Mouse (Mus musculus) liver, postnatal 0 days (tissue): ENCODE measurements around the gene BC030870. TPM values are rescaled to one million over a fixed set of nuclear protein-coding genes. Genes with fewer than 3 reads are reported as not detected.

Experiments used
- ATAC-seq: fragments of 200-750 bp; cut with Nextera tagmentation; 2 replicates; pipeline ENCODE4 v1.8.0; 2017; ENCODE audit warnings: mild to moderate bottlenecking, moderate library complexity
- DNase-seq: peaks from one replicate; pipeline ENCODE4 v3.0.0-alpha.2; 2016
- H3K27ac ChIP-seq: fragments of 300-500 bp; sonication (generic); 2 replicates; pipeline ENCODE4 v1.5.1; 2014; ENCODE audit warnings: antibody characterized with exemption, moderate library complexity, mild to moderate bottlenecking, low read depth
- H3K27me3 ChIP-seq: fragments of 300-500 bp; sonication (generic); 2 replicates; pipeline ENCODE4 v1.6.1; 2014; ENCODE audit warnings: low read length, control low read depth, mixed read lengths; ENCODE audit not compliant: insufficient read depth
- H3K36me3 ChIP-seq: fragments of 300-500 bp; sonication (generic); replicated peaks from 2 replicates; pipeline ENCODE4 v1.6.1; 2014; ENCODE audit warnings: mild to moderate bottlenecking, control low read depth, low read length, moderate library complexity, mixed read lengths; ENCODE audit not compliant: insufficient read depth
- H3K4me1 ChIP-seq: fragments of 300-500 bp; sonication (generic); 2 replicates; pipeline ENCODE4 v1.6.1; 2014; ENCODE audit warnings: antibody characterized with exemption, mild to moderate bottlenecking, control low read depth; ENCODE audit not compliant: insufficient read depth
- H3K4me2 ChIP-seq: fragments of 300-500 bp; sonication (generic); 2 replicates; pipeline ENCODE4 v1.6.1; 2014; ENCODE audit warnings: low read depth, mild to moderate bottlenecking, low read length, moderate library complexity, mixed read lengths
- H3K4me3 ChIP-seq: fragments of 300-500 bp; sonication (generic); 2 replicates; pipeline ENCODE4 v1.5.1; 2014; ENCODE audit warnings: low read depth, low read length
- H3K9ac ChIP-seq: fragments of 300-500 bp; sonication (generic); replicated peaks from 2 replicates; pipeline ENCODE4 v1.6.1; 2014; ENCODE audit warnings: mild to moderate bottlenecking, moderate library complexity
- H3K9me3 ChIP-seq: fragments of 300-500 bp; sonication (generic); 2 replicates; pipeline ENCODE4 v1.6.1; 2016; ENCODE audit warnings: mild to moderate bottlenecking, control low read depth, low read length, mixed read lengths
- CTCF ChIP-seq: sonication (generic); IDR thresholded peaks from 2 replicates; pipeline ENCODE4 v1.5.1; 2016; ENCODE audit warnings: antibody characterized with exemption, low read depth
- EP300 ChIP-seq: IDR thresholded peaks from 2 replicates; pipeline ENCODE4 v1.6.1; 2016; ENCODE audit warnings: antibody characterized with exemption, low read depth, mild to moderate bottlenecking
- WGBS: fragments of 180-500 bp; shearing (Covaris S2); extraction: QIAGEN DNeasy Blood & Tissue Kit; methylation state at CpG from one replicate; pipeline ENCODE4 v1.1.7; 2014; ENCODE audit not compliant: insufficient replicate concordance; 5-methylcytosine and 5-hydroxymethylcytosine counted together
- polyA plus RNA-seq: library from polyadenylated mRNA; unstranded; fragments of >200 nt; fragmentation: Nextera tagmentation; extraction: Ambion mirVana; gene quantifications from 2 replicates; pipeline ENCODE4 v1.2.1, GENCODE M21; 2015

The BC030870 gene
- polyA plus RNA-seq, 1 experiment from 2014 or later: 0.20 TPM

DNA sequence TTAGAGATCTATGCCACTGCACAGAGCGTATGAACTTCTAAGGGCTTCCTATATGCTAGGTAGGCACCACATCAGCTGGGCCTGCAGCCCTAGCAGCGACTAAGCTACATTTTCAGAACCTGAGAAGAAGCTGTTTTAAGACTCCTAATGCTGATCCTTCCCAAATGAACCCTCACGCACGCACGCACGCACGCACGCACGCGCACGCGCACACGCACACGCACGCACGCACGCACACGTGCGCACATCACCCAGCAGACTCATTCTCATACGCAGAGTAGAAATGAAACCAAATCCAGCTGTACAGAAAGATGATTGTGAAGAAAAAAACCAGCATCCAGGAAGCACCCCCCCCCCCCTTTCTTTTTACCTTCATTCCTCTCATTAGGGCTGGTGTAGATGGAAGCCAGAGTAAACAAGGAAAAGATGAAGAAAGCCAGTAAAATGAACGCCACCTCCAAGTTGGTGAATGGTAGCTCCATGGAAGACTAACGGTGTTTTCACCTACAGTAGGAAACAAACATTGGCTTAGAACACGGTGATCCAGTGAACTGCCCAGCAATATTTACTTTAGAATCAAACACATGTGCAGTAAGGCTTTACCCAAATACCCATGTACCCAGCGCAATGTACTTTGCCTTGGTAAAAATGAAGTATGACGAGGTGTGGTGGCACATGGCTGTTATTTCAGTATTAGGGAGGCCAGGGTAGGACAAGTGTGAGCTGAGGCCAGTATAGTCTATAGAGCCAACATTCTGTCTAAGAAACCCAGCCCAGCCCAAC lies 21.2 kb downstream of the BC030870 start:
- H3K4me3 ChIP-seq: no peak overlapping the region
- H3K4me1 ChIP-seq: no peaks in the 10 kb centered on the region
- TF ChIP-seq EP300: peak; percentile 40; the same call in 1 of the 2 replicates
- no peak for TF ChIP-seq CTCF
- WGBS: 88% methylated on average over 25 of the region's 25 CpGs
- H3K4me2 ChIP-seq: 0 out of 2 replicates have a peak overlapping the region, but pooled peaks have one; percentile 27
- peak; percentile 92 for ATAC-seq
- no peaks in the 10 kb centered on the region for H3K27me3 ChIP-seq
- no peaks in the 10 kb centered on the region for H3K36me3 ChIP-seq
- DNase-seq: no peak
- no peaks in the 10 kb centered on the region for H3K9me3 ChIP-seq
- no peak overlapping the region for H3K9ac ChIP-seq
- H3K27ac ChIP-seq: no peak overlapping the region

DNA sequence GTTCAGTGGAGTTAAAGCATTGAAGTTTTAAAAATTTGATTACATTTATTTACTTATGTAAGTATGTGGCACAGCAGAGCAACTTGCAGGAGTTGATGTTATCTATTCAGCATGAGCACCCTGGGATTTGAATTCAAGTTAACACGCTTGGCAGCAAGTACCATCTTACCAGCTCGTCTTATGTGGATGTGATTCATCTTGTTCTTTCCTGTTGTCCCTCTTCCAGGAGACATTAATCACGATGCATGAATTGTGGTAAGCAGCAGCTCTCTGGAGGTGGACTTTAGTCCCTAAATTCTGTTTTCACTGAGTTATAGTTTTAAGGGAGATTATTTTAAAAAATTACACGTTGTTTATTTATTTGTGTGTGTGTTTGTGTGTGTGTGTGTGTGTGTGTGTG lies 25.3 kb downstream of the BC030870 start:
- no peak for ATAC-seq
- 53% methylated on average over 4 of the region's 4 CpGs for WGBS
- H3K4me1 ChIP-seq: no peaks in the 10 kb centered on the region

DNA sequence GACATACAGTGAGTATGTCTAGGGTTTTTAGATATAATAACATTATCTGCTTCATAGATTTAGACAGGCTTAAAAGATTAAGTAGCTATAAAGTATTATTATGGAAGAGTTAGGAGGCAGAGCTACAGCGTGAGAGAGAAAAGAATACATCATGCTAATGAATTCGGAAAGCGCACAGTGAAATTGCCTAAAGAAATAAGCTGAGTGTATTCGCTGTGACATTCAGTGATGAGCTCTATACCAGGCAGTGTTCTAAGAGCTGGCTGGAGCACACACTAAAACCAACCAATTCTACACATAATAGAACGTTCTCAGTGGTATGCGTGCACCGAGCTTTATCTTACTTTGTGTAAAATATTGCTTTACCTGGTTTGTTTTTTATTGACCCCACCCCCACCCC lies 25.7 kb downstream of the BC030870 start:
- Histone ChIP-seq H3K36me3 (no peaks in the 10 kb centered on the region), H3K9me3 (no peaks in the 10 kb centered on the region), H3K4me2 (no peak overlapping the region), H3K27ac (no peak overlapping the region), H3K4me3 (no peak overlapping the region), H3K9ac (no peak overlapping the region), H3K4me1 (no peaks in the 10 kb centered on the region), H3K27me3 (no peaks in the 10 kb centered on the region)
- TF ChIP-seq EP300 (no peak), CTCF (no peak)
- 83% methylated on average over 7 of the region's 7 CpGs for WGBS
- ATAC-seq (no peak), DNase-seq (no peak)

More for the DNA sequence above, 25.3 kb downstream of the BC030870 start:
- DNase-seq: no peak
- Histone ChIP-seq H3K27ac (no peak overlapping the region), H3K4me3 (no peak overlapping the region), H3K27me3 (no peaks in the 10 kb centered on the region), H3K9ac (no peak overlapping the region), H3K4me2 (no peak overlapping the region), H3K36me3 (no peaks in the 10 kb centered on the region), H3K9me3 (no peaks in the 10 kb centered on the region)
- TF ChIP-seq EP300 (no peak), CTCF (no peak)

GRCm38 (mm10) chr8:65099735-65100134 lies 29.6 kb downstream of the BC030870 start:
- TF ChIP-seq CTCF (no peak), EP300 (no peak)
- no peaks in the 10 kb centered on the region for H3K4me1 ChIP-seq
- H3K27me3 ChIP-seq: no peaks in the 10 kb centered on the region
- H3K27ac ChIP-seq: no peak overlapping the region
- DNase-seq (no peak), ATAC-seq (no peak)
- 47% methylated on average over 3 of the region's 3 CpGs for WGBS
- H3K9ac ChIP-seq: no peak overlapping the region
- no peaks in the 10 kb centered on the region for H3K36me3 ChIP-seq
- H3K9me3 ChIP-seq: no peaks in the 10 kb centered on the region
- no peak overlapping the region for H3K4me3 ChIP-seq
- H3K4me2 ChIP-seq: no peak overlapping the region

GRCm38 (mm10) chr8:65097760-65098415 lies 31.5 kb downstream of the BC030870 start:
- Histone ChIP-seq H3K27ac (no peak overlapping the region), H3K9me3 (no peaks in the 10 kb centered on the region), H3K4me2 (no peak overlapping the region), H3K9ac (no peak overlapping the region), H3K4me3 (no peak overlapping the region), H3K27me3 (no peaks in the 10 kb centered on the region), H3K4me1 (no peaks in the 10 kb centered on the region), H3K36me3 (no peaks in the 10 kb centered on the region)
- 63% methylated on average over 7 of the region's 7 CpGs for WGBS
- ATAC-seq (no peak), DNase-seq (no peak)
- TF ChIP-seq CTCF (no peak), EP300 (no peak)

DNA sequence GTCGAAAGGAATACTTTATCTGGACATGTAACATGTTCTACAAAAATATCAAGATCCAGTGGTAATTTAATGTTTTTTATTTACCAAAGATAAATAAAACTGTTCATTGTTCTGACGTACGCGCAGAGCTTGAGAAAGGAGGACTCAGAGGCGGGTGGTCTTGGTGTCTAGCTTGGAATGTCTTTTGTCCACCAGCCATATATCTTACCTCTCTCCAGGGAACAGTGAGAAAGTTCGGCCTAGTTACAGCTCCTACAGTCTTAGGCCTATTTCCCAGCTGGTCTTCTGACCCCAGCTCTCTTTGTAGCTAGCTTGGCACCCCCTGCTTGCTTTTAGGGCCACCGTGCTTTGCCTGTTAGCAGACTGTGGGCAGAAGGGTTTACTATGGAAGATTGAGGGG lies 39.6 kb downstream of the BC030870 start:
- H3K4me2 ChIP-seq: no peak overlapping the region
- no peaks in the 10 kb centered on the region for H3K4me1 ChIP-seq
- ATAC-seq: no peak
- TF ChIP-seq EP300: no peak
- TF ChIP-seq CTCF: no peak
- no peak overlapping the region for H3K27ac ChIP-seq
- 74% methylated on average over 7 of the region's 7 CpGs for WGBS
- no peak overlapping the region for H3K4me3 ChIP-seq
- H3K27me3 ChIP-seq: no peaks in the 10 kb centered on the region
- no peaks in the 10 kb centered on the region for H3K9me3 ChIP-seq
- H3K36me3 ChIP-seq: no peaks in the 10 kb centered on the region
- DNase-seq: no peak
- H3K9ac ChIP-seq: no peak overlapping the region
